Mouse (Mus musculus): ENCODE measurements around the gene Coro1b. TPM values are rescaled to one million over a fixed set of nuclear protein-coding genes. Genes with fewer than 3 reads are reported as not detected.
A peak's percentile ranks its signal among the peaks of the same experiment; 100 is the strongest.
"Not testable (repeated sequence)": the region's sequence is repeated elsewhere in the genome, so short reads cannot be mapped to it uniquely, and the experiment has no call there.

Coro1b gene
- polyA plus RNA-seq, 1 experiment from 2014 or later = 164 TPM

- no peak overlapping the region for H3K27ac ChIP-seq
These were observed 31.4 kb upstream of the Coro1b start for GRCm38 (mm10) chr19:4117006-4117405.

GRCm38 (mm10) chr19:4118350-4118749 lies 30.1 kb upstream of the Coro1b start:
- no peak for ATAC-seq (replicated peaks; ENCODE audit: low FRiP score, low read depth)
- Histone ChIP-seq H3K4me1 (replicated peaks; ENCODE audit: insufficient read depth, low read length) (peaks cover 16% of the 10 kb centered on the region; the same call in 1 of the 2 replicates), H3K9me3 (replicated peaks; ENCODE audit: low read length) (no peaks in the 10 kb centered on the region), H3K27me3 (ENCODE audit: insufficient read depth, low read length) (no peaks in the 10 kb centered on the region), H3K4me3 (replicated peaks; ENCODE audit: low read depth, low read length) (no peak overlapping the region), H3K27ac (no peak overlapping the region), H3K9ac (ENCODE audit: low read depth, low read length) (no peak overlapping the region), H3K4me2 (ENCODE audit: low read length) (no peak overlapping the region), H3K36me3 (ENCODE audit: insufficient read depth, low read length) (peaks cover 17% of the 10 kb centered on the region)
- TF ChIP-seq CTCF (IDR thresholded peaks at IDR 0.05; ENCODE audit: low read depth) = no peak
- WGBS = 88% methylated on average over 2 of the region's 2 CpGs
- DNase-seq (ENCODE audit: low spot score) = no peak

More at GRCm38 (mm10) chr19:4117006-4117405, 31.4 kb upstream of the Coro1b start:
- peaks cover 19% of the 10 kb centered on the region; the same call in 1 of the 2 replicates for H3K4me1 ChIP-seq (replicated peaks; ENCODE audit: insufficient read depth, low read length)
- H3K36me3 ChIP-seq (ENCODE audit: insufficient read depth, low read length) = peaks cover 20% of the 10 kb centered on the region
- H3K27me3 ChIP-seq (ENCODE audit: insufficient read depth, low read length) = no peaks in the 10 kb centered on the region
- no peak overlapping the region for H3K9ac ChIP-seq (ENCODE audit: low read depth, low read length)
- peak; percentile 51 for DNase-seq (ENCODE audit: low spot score)
- 66% methylated on average over 7 of the region's 7 CpGs for WGBS
- H3K9me3 ChIP-seq (replicated peaks; ENCODE audit: low read length) = no peaks in the 10 kb centered on the region
- H3K4me3 ChIP-seq (replicated peaks; ENCODE audit: low read depth, low read length) = no peak overlapping the region
- TF ChIP-seq CTCF (IDR thresholded peaks at IDR 0.05; ENCODE audit: low read depth) = no peak
- no peak overlapping the region for H3K4me2 ChIP-seq (ENCODE audit: low read length)
- ATAC-seq (replicated peaks; ENCODE audit: low FRiP score, low read depth) = no peak

- DNase-seq (ENCODE audit: low spot score) = no peak
- 82% methylated on average over 6 of the region's 6 CpGs for WGBS
These were observed 28.5 kb upstream of the Coro1b start for GRCm38 (mm10) chr19:4119716-4120487.

GRCm38 (mm10) chr19:4120496-4120895 lies 27.9 kb upstream of the Coro1b start:
- H3K4me3 ChIP-seq (replicated peaks; ENCODE audit: low read depth, low read length) = no peak overlapping the region
- no peak for DNase-seq (ENCODE audit: low spot score)
- H3K4me2 ChIP-seq (ENCODE audit: low read length) = peak overlapping the region; percentile 58; the same call in 1 of the 2 replicates
- H3K27me3 ChIP-seq (ENCODE audit: insufficient read depth, low read length) = no peaks in the 10 kb centered on the region
- no peak for ATAC-seq (replicated peaks; ENCODE audit: low FRiP score, low read depth)
- 0 out of 2 replicates have a peak overlapping the region, but pooled peaks have one; percentile 15 for H3K9ac ChIP-seq (ENCODE audit: low read depth, low read length)
- peaks cover 9% of the 10 kb centered on the region; the same call in 1 of the 2 replicates for H3K4me1 ChIP-seq (replicated peaks; ENCODE audit: insufficient read depth, low read length)
- peaks cover 5% of the 10 kb centered on the region for H3K36me3 ChIP-seq (ENCODE audit: insufficient read depth, low read length)
- TF ChIP-seq CTCF (IDR thresholded peaks at IDR 0.05; ENCODE audit: low read depth) = no peak
- H3K27ac ChIP-seq = no peak overlapping the region
- H3K9me3 ChIP-seq (replicated peaks; ENCODE audit: low read length) = no peaks in the 10 kb centered on the region
- 98% methylated on average over 2 of the region's 2 CpGs for WGBS

More at GRCm38 (mm10) chr19:4119716-4120487, 28.5 kb upstream of the Coro1b start:
- no peak for TF ChIP-seq CTCF (IDR thresholded peaks at IDR 0.05; ENCODE audit: low read depth)
- H3K9me3 ChIP-seq (replicated peaks; ENCODE audit: low read length) = no peaks in the 10 kb centered on the region
- no peak overlapping the region for H3K4me2 ChIP-seq (ENCODE audit: low read length)
- H3K27me3 ChIP-seq (ENCODE audit: insufficient read depth, low read length) = no peaks in the 10 kb centered on the region
- no peak overlapping the region for H3K27ac ChIP-seq
- H3K9ac ChIP-seq (ENCODE audit: low read depth, low read length) = 0 out of 2 replicates have a peak overlapping the region, but pooled peaks have one; percentile 15
- H3K36me3 ChIP-seq (ENCODE audit: insufficient read depth, low read length) = peaks cover 11% of the 10 kb centered on the region
- no peak for ATAC-seq (replicated peaks; ENCODE audit: low FRiP score, low read depth)
- H3K4me3 ChIP-seq (replicated peaks; ENCODE audit: low read depth, low read length) = no peak overlapping the region
- H3K4me1 ChIP-seq (replicated peaks; ENCODE audit: insufficient read depth, low read length) = peaks cover 9% of the 10 kb centered on the region; the same call in 1 of the 2 replicates

GRCm38 (mm10) chr19:4121097-4121805 lies 27.2 kb upstream of the Coro1b start:
- no peaks in the 10 kb centered on the region for H3K27me3 ChIP-seq (ENCODE audit: insufficient read depth, low read length)
- ATAC-seq (replicated peaks; ENCODE audit: low FRiP score, low read depth) (peak; percentile 70), DNase-seq (ENCODE audit: low spot score) (peak; percentile 100)
- peak overlapping the region; percentile 86 for H3K27ac ChIP-seq
- 4% methylated on average over 38 of the region's 38 CpGs for WGBS
- peak overlapping the region; percentile 56 for H3K9ac ChIP-seq (ENCODE audit: low read depth, low read length)
- H3K9me3 ChIP-seq (replicated peaks; ENCODE audit: low read length) = no peaks in the 10 kb centered on the region
- peak overlapping the region; percentile 40 for H3K4me3 ChIP-seq (replicated peaks; ENCODE audit: low read depth, low read length)
- no peak for TF ChIP-seq CTCF (IDR thresholded peaks at IDR 0.05; ENCODE audit: low read depth)
- H3K4me2 ChIP-seq (ENCODE audit: low read length) = peak overlapping the region; percentile 58
- peaks cover 11% of the 10 kb centered on the region for H3K4me1 ChIP-seq (replicated peaks; ENCODE audit: insufficient read depth, low read length)
- no peaks in the 10 kb centered on the region; the same call in 1 of the 2 replicates for H3K36me3 ChIP-seq (ENCODE audit: insufficient read depth, low read length)

- not testable (repeated sequence) for H3K9ac ChIP-seq (ENCODE audit: low read depth, low read length); H3K9me3 ChIP-seq (replicated peaks; ENCODE audit: low read length); H3K4me3 ChIP-seq (replicated peaks; ENCODE audit: low read depth, low read length); ATAC-seq (replicated peaks; ENCODE audit: low FRiP score, low read depth); H3K36me3 ChIP-seq (ENCODE audit: insufficient read depth, low read length); H3K27ac ChIP-seq; H3K27me3 ChIP-seq (ENCODE audit: insufficient read depth, low read length); H3K4me2 ChIP-seq (ENCODE audit: low read length); DNase-seq (ENCODE audit: low spot score)
- peaks cover 17% of the 10 kb centered on the region for H3K4me1 ChIP-seq (replicated peaks; ENCODE audit: insufficient read depth, low read length)
- WGBS = 51% methylated on average over 6 of the region's 6 CpGs
These were observed 26.5 kb upstream of the Coro1b start for GRCm38 (mm10) chr19:4121896-4122295.
